Mouse (Mus musculus): ENCODE results near the gene Prok2. TPM values are rescaled to one million over a fixed set of nuclear protein-coding genes. Genes with fewer than 3 reads are reported as not detected.

The Prok2 gene
- polyA plus RNA-seq, 1 experiment: not detected

GRCm38 (mm10) chr6:99666318-99667171, 59.6 kb downstream of the Prok2 start, which contains the start of the genes Eif4e3 and Gm20696:
Gene Eif4e3, minus strand, starts transcription at chr6:99666771.
Gene Gm20696, minus strand, starts transcription at chr6:99666797.
- Histone ChIP-seq H3K27me3 (ENCODE audit: control insufficient read depth) (peaks cover 49% of the 10 kb centered on the region), H3K36me3 (ENCODE audit: control insufficient read depth) (no peaks in the 10 kb centered on the region), H3K9me3 (ENCODE audit: control insufficient read depth, low read length) (no peaks in the 10 kb centered on the region), H3K4me3 (replicated peaks) (peak within 1 kb of the TSS; percentile 46), H3K4me1 (ENCODE audit: control insufficient read depth) (peaks cover 2% of the 10 kb centered on the region; the same call in 1 of the 2 replicates)
- no peak for TF ChIP-seq GATA1 (IDR thresholded peaks at IDR 0.05; ENCODE audit: low read length)

DNA sequence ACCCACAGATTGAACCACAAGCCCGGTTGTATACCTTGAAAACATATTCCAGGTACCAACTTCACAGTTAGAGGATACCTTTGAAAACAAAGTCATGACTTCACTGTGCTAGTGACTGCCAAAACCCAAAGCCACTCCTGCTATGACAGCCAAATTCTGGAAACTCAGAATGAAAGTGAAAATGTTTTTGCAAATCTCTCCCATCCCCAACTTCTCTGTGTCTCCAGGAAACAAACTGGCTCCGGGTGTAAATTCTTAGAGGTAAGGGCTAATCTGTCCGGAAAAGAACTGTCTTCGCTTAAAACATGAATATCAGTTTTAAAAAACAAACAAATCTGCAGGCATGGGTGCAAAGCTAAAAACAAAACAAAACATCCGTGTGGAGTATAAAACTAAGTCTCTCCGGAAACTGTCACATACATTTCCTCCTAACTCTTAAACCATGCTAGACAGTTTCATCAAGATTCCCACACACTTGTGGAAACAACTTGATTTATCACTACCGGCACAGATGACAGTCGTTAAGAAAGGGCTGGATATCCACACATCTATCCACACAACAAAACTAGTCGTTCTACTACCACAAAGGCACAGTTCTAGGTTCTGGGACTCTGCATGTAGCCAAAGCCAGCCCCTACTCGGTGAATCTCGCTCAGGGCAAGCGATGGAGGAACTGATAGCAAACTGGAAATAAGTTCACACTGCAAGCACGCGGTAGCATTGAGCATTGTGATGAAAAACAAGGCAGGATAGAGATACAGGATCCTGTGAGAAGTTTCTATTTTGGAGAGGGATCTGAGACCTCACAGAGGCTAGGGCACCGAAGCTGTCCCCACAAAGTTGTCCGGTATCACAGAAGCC, 60.5 kb downstream of the Prok2 start:
- Histone ChIP-seq H3K9me3 (ENCODE audit: control insufficient read depth, low read length) (no peaks in the 10 kb centered on the region), H3K27me3 (ENCODE audit: control insufficient read depth) (peaks cover 49% of the 10 kb centered on the region), H3K36me3 (ENCODE audit: control insufficient read depth) (no peaks in the 10 kb centered on the region), H3K4me1 (ENCODE audit: control insufficient read depth) (peaks cover 2% of the 10 kb centered on the region; the same call in 1 of the 2 replicates), H3K4me3 (replicated peaks) (peak overlapping the region; percentile 46)
- TF ChIP-seq GATA1 (IDR thresholded peaks at IDR 0.05; ENCODE audit: low read length) (no peak), TAL1 (IDR thresholded peaks at IDR 0.05; ENCODE audit: low read length) (no peak)

DNA sequence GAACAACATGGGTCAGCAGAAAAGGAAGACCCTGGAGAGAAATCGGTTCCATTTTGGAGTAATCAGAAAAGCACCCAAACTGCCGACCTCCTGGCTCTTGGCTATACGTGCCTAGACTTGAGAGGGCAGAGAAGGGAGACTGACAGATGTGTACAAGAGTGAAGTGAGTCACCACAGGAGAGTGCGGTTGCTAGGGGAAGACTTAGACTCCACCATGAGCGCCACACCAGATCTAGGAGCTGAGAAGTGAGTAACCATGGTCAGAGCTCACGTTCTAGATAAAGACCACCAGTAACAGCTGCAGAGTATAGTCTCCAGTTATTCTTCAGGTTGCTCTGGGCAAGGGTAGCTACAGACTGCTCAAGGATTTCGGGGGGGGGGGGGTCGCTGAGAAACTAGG, 63.0 kb downstream of the Prok2 start:
- Histone ChIP-seq H3K4me3 (replicated peaks) (no peak overlapping the region), H3K9me3 (ENCODE audit: control insufficient read depth, low read length) (no peaks in the 10 kb centered on the region), H3K36me3 (ENCODE audit: control insufficient read depth) (no peaks in the 10 kb centered on the region), H3K4me1 (ENCODE audit: control insufficient read depth) (peaks cover 2% of the 10 kb centered on the region; the same call in 1 of the 2 replicates), H3K27me3 (ENCODE audit: control insufficient read depth) (peaks cover 44% of the 10 kb centered on the region)
- TF ChIP-seq TAL1 (IDR thresholded peaks at IDR 0.05; ENCODE audit: low read length): no peak
- no peak for TF ChIP-seq GATA1 (IDR thresholded peaks at IDR 0.05; ENCODE audit: low read length)

Other genes with a start within 250 kb of the Prok2 start
- 1.7 and 2.4 TPM in 2 replicates for gene Foxp1, start 203.7 kb downstream of the Prok2 start, polyA plus RNA-seq (2012)
- 0.02 TPM in 1 of 2 replicates, not detected in the other for gene Eif4e3, start 59.6 kb downstream of the Prok2 start, polyA plus RNA-seq (2012)
- gene Gm20696, start 59.6 kb downstream of the Prok2 start, polyA plus RNA-seq (2012): not detected in 2 replicates
- gene Gpr27, start 33.7 kb downstream of the Prok2 start, polyA plus RNA-seq (2012): not detected in 2 replicates